Mouse (Mus musculus): ENCODE measurements around the gene Fam71b. TPM values are rescaled to one million over a fixed set of nuclear protein-coding genes. Genes with fewer than 3 reads are reported as not detected.

Fam71b gene
- polyA plus RNA-seq, 1 experiment from 2014 or later: not detected

DNA sequence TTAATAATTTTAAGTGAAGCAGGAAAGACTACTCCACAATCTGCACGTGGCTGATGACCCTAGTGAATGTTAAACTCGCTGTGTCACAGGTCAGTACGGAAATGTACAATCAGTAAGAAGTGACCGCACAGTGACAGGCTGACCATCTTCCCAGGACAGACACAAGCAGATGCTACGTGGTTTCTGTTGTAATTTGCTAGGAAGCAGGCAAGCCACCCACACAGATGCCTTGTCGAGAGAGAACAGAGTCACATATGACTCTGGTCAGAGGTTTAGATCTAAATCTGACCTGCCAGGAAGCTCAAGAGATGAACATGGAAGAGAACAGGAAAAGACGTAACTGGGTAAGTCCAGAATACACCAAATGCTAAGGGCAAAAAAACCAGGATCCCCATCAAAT, 3.5 kb upstream of the Fam71b start:
- no peak overlapping the region for H3K4me2 ChIP-seq (ENCODE audit: low read depth, low read length)
- no peak for ATAC-seq (ENCODE audit: insufficient read depth, low FRiP score)
- H3K9ac ChIP-seq (ENCODE audit: low read length): no peak overlapping the region
- H3K27ac ChIP-seq (ENCODE audit: low read length): no peak overlapping the region
- 75% methylated on average over 7 of the region's 7 CpGs for WGBS
- H3K36me3 ChIP-seq (ENCODE audit: control insufficient read depth, insufficient read depth, low read length): no peaks in the 10 kb centered on the region
- no peaks in the 10 kb centered on the region for H3K4me1 ChIP-seq (ENCODE audit: control insufficient read depth, insufficient read depth, low read length)
- no peaks in the 10 kb centered on the region for H3K27me3 ChIP-seq (ENCODE audit: control insufficient read depth, insufficient read depth, low read length)
- no peaks in the 10 kb centered on the region for H3K9me3 ChIP-seq (replicated peaks; ENCODE audit: control insufficient read depth, low read length)
- H3K4me3 ChIP-seq (replicated peaks; ENCODE audit: low read length): no peak overlapping the region

- no peak for ATAC-seq (ENCODE audit: insufficient read depth, low FRiP score)
- 86% methylated on average over 4 of the region's 4 CpGs for WGBS
- Histone ChIP-seq H3K27ac (ENCODE audit: low read length) (no peak overlapping the region), H3K27me3 (ENCODE audit: control insufficient read depth, insufficient read depth, low read length) (no peaks in the 10 kb centered on the region), H3K9ac (ENCODE audit: low read length) (no peak overlapping the region), H3K9me3 (replicated peaks; ENCODE audit: control insufficient read depth, low read length) (no peaks in the 10 kb centered on the region), H3K4me3 (replicated peaks; ENCODE audit: low read length) (no peak overlapping the region), H3K4me2 (ENCODE audit: low read depth, low read length) (no peak overlapping the region), H3K4me1 (ENCODE audit: control insufficient read depth, insufficient read depth, low read length) (no peaks in the 10 kb centered on the region), H3K36me3 (ENCODE audit: control insufficient read depth, insufficient read depth, low read length) (no peaks in the 10 kb centered on the region)
Observed at GRCm38 (mm10) chr11:46393413-46393812, 2.9 kb upstream of the Fam71b start.

GRCm38 (mm10) chr11:46395088-46395487, 1.3 kb upstream of the Fam71b start:
- Histone ChIP-seq H3K36me3 (ENCODE audit: control insufficient read depth, insufficient read depth, low read length) (no peaks in the 10 kb centered on the region), H3K4me3 (replicated peaks; ENCODE audit: low read length) (no peak overlapping the region), H3K4me1 (ENCODE audit: control insufficient read depth, insufficient read depth, low read length) (no peaks in the 10 kb centered on the region), H3K9me3 (replicated peaks; ENCODE audit: control insufficient read depth, low read length) (no peaks in the 10 kb centered on the region), H3K9ac (ENCODE audit: low read length) (no peak overlapping the region), H3K4me2 (ENCODE audit: low read depth, low read length) (no peak overlapping the region), H3K27ac (ENCODE audit: low read length) (no peak overlapping the region), H3K27me3 (ENCODE audit: control insufficient read depth, insufficient read depth, low read length) (no peaks in the 10 kb centered on the region)
- WGBS: 70% methylated on average over 2 of the region's 2 CpGs
- ATAC-seq (ENCODE audit: insufficient read depth, low FRiP score): no peak

GRCm38 (mm10) chr11:46395698-46396097, 661 bp upstream of the Fam71b start:
- Histone ChIP-seq H3K4me3 (replicated peaks; ENCODE audit: low read length) (no peak overlapping the region), H3K9me3 (replicated peaks; ENCODE audit: control insufficient read depth, low read length) (no peaks in the 10 kb centered on the region), H3K4me1 (ENCODE audit: control insufficient read depth, insufficient read depth, low read length) (no peaks in the 10 kb centered on the region), H3K27me3 (ENCODE audit: control insufficient read depth, insufficient read depth, low read length) (no peaks in the 10 kb centered on the region), H3K9ac (ENCODE audit: low read length) (no peak overlapping the region), H3K4me2 (ENCODE audit: low read depth, low read length) (no peak overlapping the region), H3K27ac (ENCODE audit: low read length) (no peak overlapping the region), H3K36me3 (ENCODE audit: control insufficient read depth, insufficient read depth, low read length) (no peaks in the 10 kb centered on the region)
- 90% methylated on average over 2 of the region's 2 CpGs for WGBS
- ATAC-seq (ENCODE audit: insufficient read depth, low FRiP score): no peak

- WGBS: 75% methylated on average over 4 of the region's 4 CpGs
- ATAC-seq (ENCODE audit: insufficient read depth, low FRiP score): no peak
Observed at GRCm38 (mm10) chr11:46396860-46397179, 461 bp downstream of the Fam71b start.

DNA sequence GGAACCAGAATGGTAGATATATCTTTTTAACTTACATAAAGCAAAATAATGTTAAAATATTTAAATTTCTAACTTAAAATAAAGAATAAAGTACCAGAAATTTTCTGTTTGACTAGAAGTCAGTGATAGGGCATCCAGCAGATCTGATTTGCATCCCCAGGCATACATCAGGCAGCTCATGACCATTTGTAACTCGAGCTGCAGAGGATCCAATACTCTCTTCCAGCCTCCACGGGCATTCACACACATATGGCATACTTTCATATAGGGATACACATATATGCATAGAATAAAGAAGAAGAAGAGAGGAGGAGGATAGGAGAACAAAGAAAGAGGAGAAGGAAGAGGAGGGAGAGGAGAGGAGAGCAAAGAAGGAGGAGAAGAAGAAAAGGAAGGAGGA, 1.5 kb downstream of the Fam71b start:
- H3K4me1 ChIP-seq (ENCODE audit: control insufficient read depth, insufficient read depth, low read length): no peaks in the 10 kb centered on the region
- no peaks in the 10 kb centered on the region for H3K27me3 ChIP-seq (ENCODE audit: control insufficient read depth, insufficient read depth, low read length)
- no peak overlapping the region for H3K4me3 ChIP-seq (replicated peaks; ENCODE audit: low read length)
- no peak overlapping the region for H3K27ac ChIP-seq (ENCODE audit: low read length)
- 44% methylated on average over 2 of the region's 2 CpGs for WGBS
- no peak overlapping the region for H3K9ac ChIP-seq (ENCODE audit: low read length)
- H3K9me3 ChIP-seq (replicated peaks; ENCODE audit: control insufficient read depth, low read length): no peaks in the 10 kb centered on the region
- H3K4me2 ChIP-seq (ENCODE audit: low read depth, low read length): no peak overlapping the region
- H3K36me3 ChIP-seq (ENCODE audit: control insufficient read depth, insufficient read depth, low read length): no peaks in the 10 kb centered on the region
- no peak for ATAC-seq (ENCODE audit: insufficient read depth, low FRiP score)

More at GRCm38 (mm10) chr11:46396860-46397179, 461 bp downstream of the Fam71b start:
- Histone ChIP-seq H3K4me1 (ENCODE audit: control insufficient read depth, insufficient read depth, low read length) (no peaks in the 10 kb centered on the region), H3K27me3 (ENCODE audit: control insufficient read depth, insufficient read depth, low read length) (no peaks in the 10 kb centered on the region), H3K4me3 (replicated peaks; ENCODE audit: low read length) (no peak overlapping the region), H3K4me2 (ENCODE audit: low read depth, low read length) (no peak overlapping the region), H3K36me3 (ENCODE audit: control insufficient read depth, insufficient read depth, low read length) (no peaks in the 10 kb centered on the region), H3K9me3 (replicated peaks; ENCODE audit: control insufficient read depth, low read length) (no peaks in the 10 kb centered on the region), H3K9ac (ENCODE audit: low read length) (no peak overlapping the region), H3K27ac (ENCODE audit: low read length) (no peak overlapping the region)

- no peak for ATAC-seq (ENCODE audit: insufficient read depth, low FRiP score)
- no peaks in the 10 kb centered on the region for H3K9me3 ChIP-seq (replicated peaks; ENCODE audit: control insufficient read depth, low read length)
- 83% methylated on average over 4 of the region's 4 CpGs for WGBS
Observed at GRCm38 (mm10) chr11:46398473-46398872, 2.1 kb downstream of the Fam71b start.

GRCm38 (mm10) chr11:46398933-46399383, 2.6 kb downstream of the Fam71b start:
- no peak for ATAC-seq (ENCODE audit: insufficient read depth, low FRiP score)
- Histone ChIP-seq H3K27me3 (ENCODE audit: control insufficient read depth, insufficient read depth, low read length) (no peaks in the 10 kb centered on the region), H3K9me3 (replicated peaks; ENCODE audit: control insufficient read depth, low read length) (no peaks in the 10 kb centered on the region), H3K4me3 (replicated peaks; ENCODE audit: low read length) (no peak overlapping the region), H3K27ac (ENCODE audit: low read length) (no peak overlapping the region), H3K36me3 (ENCODE audit: control insufficient read depth, insufficient read depth, low read length) (no peaks in the 10 kb centered on the region), H3K4me2 (ENCODE audit: low read depth, low read length) (no peak overlapping the region), H3K4me1 (ENCODE audit: control insufficient read depth, insufficient read depth, low read length) (no peaks in the 10 kb centered on the region), H3K9ac (ENCODE audit: low read length) (no peak overlapping the region)
- WGBS: 53% methylated on average over 5 of the region's 5 CpGs

More at GRCm38 (mm10) chr11:46398473-46398872, 2.1 kb downstream of the Fam71b start:
- no peak overlapping the region for H3K27ac ChIP-seq (ENCODE audit: low read length)
- H3K4me2 ChIP-seq (ENCODE audit: low read depth, low read length): no peak overlapping the region
- no peaks in the 10 kb centered on the region for H3K27me3 ChIP-seq (ENCODE audit: control insufficient read depth, insufficient read depth, low read length)
- H3K36me3 ChIP-seq (ENCODE audit: control insufficient read depth, insufficient read depth, low read length): no peaks in the 10 kb centered on the region
- H3K4me1 ChIP-seq (ENCODE audit: control insufficient read depth, insufficient read depth, low read length): no peaks in the 10 kb centered on the region
- H3K9ac ChIP-seq (ENCODE audit: low read length): no peak overlapping the region
- H3K4me3 ChIP-seq (replicated peaks; ENCODE audit: low read length): no peak overlapping the region

- Histone ChIP-seq H3K4me1 (ENCODE audit: control insufficient read depth, insufficient read depth, low read length) (no peaks in the 10 kb centered on the region), H3K27ac (ENCODE audit: low read length) (no peak overlapping the region), H3K9me3 (replicated peaks; ENCODE audit: control insufficient read depth, low read length) (no peaks in the 10 kb centered on the region), H3K27me3 (ENCODE audit: control insufficient read depth, insufficient read depth, low read length) (no peaks in the 10 kb centered on the region), H3K4me2 (ENCODE audit: low read depth, low read length) (peak overlapping the region; percentile 34; the same call in 1 of the 2 replicates), H3K36me3 (ENCODE audit: control insufficient read depth, insufficient read depth, low read length) (no peaks in the 10 kb centered on the region), H3K4me3 (replicated peaks; ENCODE audit: low read length) (no peak overlapping the region), H3K9ac (ENCODE audit: low read length) (no peak overlapping the region)
- 48% methylated on average over 12 of the region's 12 CpGs for WGBS
- ATAC-seq (ENCODE audit: insufficient read depth, low FRiP score): no peak
Observed at GRCm38 (mm10) chr11:46401555-46401954, 5.2 kb downstream of the Fam71b start.

DNA sequence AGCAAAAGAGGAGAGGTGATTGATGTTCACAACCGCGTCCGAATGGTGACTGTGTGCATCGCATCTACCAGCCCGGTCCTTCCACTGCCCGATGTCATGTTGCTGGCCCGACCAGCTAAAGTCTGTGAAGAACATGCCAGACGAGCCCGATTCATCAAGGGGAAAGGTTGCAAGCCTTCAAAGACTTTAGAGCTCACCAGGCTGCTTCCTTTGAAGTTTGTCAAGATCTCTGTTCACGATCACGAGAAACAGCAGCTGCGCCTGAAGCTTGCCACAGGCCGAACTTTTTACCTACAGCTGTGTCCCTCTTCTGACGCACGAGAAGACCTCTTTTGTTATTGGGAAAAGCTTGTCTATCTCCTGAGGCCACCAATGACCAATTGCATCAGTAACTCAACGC, 8.6 kb downstream of the Fam71b start:
- Histone ChIP-seq H3K27ac (ENCODE audit: low read length) (no peak overlapping the region), H3K27me3 (ENCODE audit: control insufficient read depth, insufficient read depth, low read length) (no peaks in the 10 kb centered on the region), H3K4me1 (ENCODE audit: control insufficient read depth, insufficient read depth, low read length) (no peaks in the 10 kb centered on the region), H3K9me3 (replicated peaks; ENCODE audit: control insufficient read depth, low read length) (no peaks in the 10 kb centered on the region), H3K4me2 (ENCODE audit: low read depth, low read length) (no peak overlapping the region), H3K9ac (ENCODE audit: low read length) (no peak overlapping the region), H3K36me3 (ENCODE audit: control insufficient read depth, insufficient read depth, low read length) (no peaks in the 10 kb centered on the region), H3K4me3 (replicated peaks; ENCODE audit: low read length) (no peak overlapping the region)
- no peak for ATAC-seq (ENCODE audit: insufficient read depth, low FRiP score)
- 79% methylated on average over 16 of the region's 16 CpGs for WGBS

All from stomach, embryonic 16.5 days (tissue).